Mouse (Mus musculus): Measurements from ENCODE around the gene Spo11.
A peak's percentile ranks its signal among the peaks of the same experiment; 100 is the strongest.

GRCm38 (mm10) chr2:172996207-172996606, 18.7 kb downstream of the Spo11 start:
- TF ChIP-seq POLR2A (IDR thresholded peaks at IDR 0.05; ENCODE audit: control insufficient read depth, low read depth, low read length) (no peak), CTCF (IDR thresholded peaks at IDR 0.05; ENCODE audit: control insufficient read depth, insufficient read depth, insufficient replicate concordance, low read depth, low read length) (peak; percentile 62; the same call in 1 of the 2 replicates)

All from testis, adult 2 months (tissue).